Mouse (Mus musculus) erythroblast, embryonic 14.5 days (primary cell): ENCODE measurements at regions not wholly inside any gene's neighbourhood (a gene's known extent, or its start where the extent isn't known, plus 50 kb on each side); places are given as distances from the start of the nearest gene placed in this dataset.

Experiments
- GATA1 ChIP-seq: IDR thresholded peaks from 2 replicates; pipeline ENCODE4 v1.6.1; 2012; ENCODE audit warnings: low read length, inconsistent platforms, mixed read lengths
- TAL1 ChIP-seq: IDR thresholded peaks from 3 replicates; pipeline ENCODE4 v1.6.1; 2012; ENCODE audit warnings: low read length, inconsistent platforms, mixed read lengths

- TF ChIP-seq TAL1 (no peak), GATA1 (no peak)
These were observed 457.5 kb downstream of the Kcnj2 start for GRCm38 (mm10) chr11:111523465-111523864.
